Mouse (Mus musculus) liver, embryonic 14.5 days (tissue): ENCODE measurements around the gene Sirt4.

Source experiments
- CTCF ChIP-seq: IDR thresholded peaks from 2 replicates; pipeline ENCODE4 v1.5.1; 2016; ENCODE audit warnings: antibody characterized with exemption, low read depth, control low read depth
- EP300 ChIP-seq: IDR thresholded peaks from 2 replicates; pipeline ENCODE4 v1.6.1; 2016; ENCODE audit warnings: antibody characterized with exemption, low read depth

GRCm38 (mm10) chr5:115490638-115491000 is 6.1 kb upstream of the Sirt4 start:
- TF ChIP-seq CTCF (no peak), EP300 (no peak)
